Mouse (Mus musculus) lung, adult 2 months (tissue): ENCODE measurements around the gene Il2ra. TPM values are rescaled to one million over a fixed set of nuclear protein-coding genes. Genes with fewer than 3 reads are reported as not detected.

ENCODE experiments used
- DNase-seq: peaks from one replicate; pipeline ENCODE4 v3.0.0; 2022
- H3K4me1 ChIP-seq: fragments of 200-500 bp; 2 replicates; pipeline ENCODE4 v1.6.1; 2011; ENCODE audit warnings: low read length; ENCODE audit not compliant: control insufficient read depth, insufficient read depth
- H3K4me3 ChIP-seq: fragments of 200-500 bp; replicated peaks from 2 replicates; pipeline ENCODE3; 2011; ENCODE audit warnings: low read depth, mild to moderate bottlenecking, control low read depth, low read length; ENCODE audit errors: extremely low read depth
- CTCF ChIP-seq: fragments of 200-500 bp; IDR thresholded peaks from 2 replicates; pipeline ENCODE4 v1.5.1; 2011; ENCODE audit warnings: mild to moderate bottlenecking, low read length, control low read depth; ENCODE audit not compliant: insufficient read depth
- POLR2A ChIP-seq: fragments of 200-500 bp; IDR thresholded peaks from 2 replicates; pipeline ENCODE4 v1.6.1; 2011; ENCODE audit warnings: low read depth, mild to moderate bottlenecking, control low read depth, low read length, borderline replicate concordance; ENCODE audit errors: extremely low read depth
- WGBS: fragments of 180-500 bp; shearing (Covaris S2); methylation state at CpG from one replicate; pipeline ENCODE4 v1.1.7; 2018; 5-methylcytosine and 5-hydroxymethylcytosine counted together
- polyA plus RNA-seq: library from polyadenylated mRNA; depleted of rRNA; stranded (reverse); fragments of >200 nt; gene quantifications from 2 replicates; pipeline ENCODE4 v1.2.3, GENCODE M21; 2012

Gene Il2ra
- polyA plus RNA-seq, 1 experiment: 0.30 TPM

DNA sequence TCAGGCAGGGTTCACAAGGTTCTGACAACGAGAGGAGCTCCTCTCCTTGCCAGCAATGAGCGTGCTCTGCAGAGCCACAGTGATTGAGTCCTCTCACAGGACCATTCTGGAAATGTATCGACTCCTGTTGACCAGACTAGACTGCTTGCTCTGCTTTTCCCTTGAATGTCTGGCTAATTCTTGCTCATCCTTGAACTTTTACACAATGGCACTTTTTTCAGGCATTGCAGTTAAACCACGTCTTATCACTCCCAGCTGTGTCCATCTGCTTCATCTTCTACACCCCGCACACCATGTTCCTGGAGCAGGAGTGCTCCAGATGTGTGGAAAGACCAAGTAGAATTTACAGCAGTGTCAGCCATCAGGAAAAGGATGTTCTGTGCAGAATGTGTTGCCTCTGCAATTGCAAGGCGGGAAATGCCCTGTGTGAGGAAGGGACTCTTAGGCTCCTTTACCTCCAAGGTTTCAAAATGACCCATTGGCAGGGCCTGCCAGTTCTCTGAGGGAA is 69.9 kb downstream of the Il2ra start:
- no peak for DNase-seq
- 76% methylated on average over 6 of the region's 6 CpGs for WGBS
- Histone ChIP-seq H3K4me3 (no peak overlapping the region), H3K4me1 (no peaks in the 10 kb centered on the region)
- TF ChIP-seq POLR2A (no peak), CTCF (no peak)

DNA sequence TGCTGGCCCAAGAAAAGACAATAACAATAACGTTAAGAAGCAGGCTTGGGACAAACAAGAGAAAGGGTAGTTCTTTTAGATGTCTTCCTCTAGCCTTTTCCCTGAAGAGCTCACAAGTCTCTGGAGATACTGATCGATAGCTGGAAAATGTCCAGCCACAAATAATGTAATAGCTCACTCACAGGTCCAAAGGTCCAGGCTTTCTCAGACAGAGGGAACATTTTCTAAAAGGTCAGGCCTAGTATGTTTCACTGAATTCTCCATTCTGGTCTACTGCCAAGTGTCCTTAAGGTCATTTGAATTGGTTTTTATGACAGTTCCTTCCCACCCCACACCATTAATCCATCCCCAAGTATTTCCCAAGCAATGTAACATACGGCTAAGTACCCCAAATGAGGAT is 70.4 kb downstream of the Il2ra start:
- TF ChIP-seq POLR2A (no peak), CTCF (no peak)
- Histone ChIP-seq H3K4me1 (no peaks in the 10 kb centered on the region), H3K4me3 (no peak overlapping the region)
- no peak for DNase-seq
- WGBS: 51% methylated on average over 3 of the region's 3 CpGs

DNA sequence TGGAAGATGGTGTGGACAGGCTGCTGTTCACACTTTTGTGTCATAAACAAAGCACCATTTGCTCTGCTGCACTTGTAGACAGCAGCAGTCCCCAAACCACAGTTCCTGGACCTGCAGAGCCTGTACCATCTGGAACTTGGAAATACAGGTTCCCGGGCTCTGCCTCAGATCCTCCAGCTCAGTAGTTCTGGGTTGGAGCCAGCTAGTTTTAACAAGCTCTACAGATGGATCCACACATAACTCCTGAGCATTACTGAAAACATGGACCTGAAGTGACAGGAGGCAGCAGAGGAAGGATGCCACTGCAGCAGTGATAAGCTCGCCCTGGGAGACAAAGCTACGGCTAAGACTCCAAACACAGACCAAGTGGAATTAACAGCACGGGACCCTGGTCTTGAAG is 71.9 kb downstream of the Il2ra start:
- TF ChIP-seq CTCF (no peak), POLR2A (no peak)
- no peak for DNase-seq
- H3K4me3 ChIP-seq: no peak overlapping the region
- no peaks in the 10 kb centered on the region for H3K4me1 ChIP-seq
- 85% methylated on average over 4 of the region's 4 CpGs for WGBS

DNA sequence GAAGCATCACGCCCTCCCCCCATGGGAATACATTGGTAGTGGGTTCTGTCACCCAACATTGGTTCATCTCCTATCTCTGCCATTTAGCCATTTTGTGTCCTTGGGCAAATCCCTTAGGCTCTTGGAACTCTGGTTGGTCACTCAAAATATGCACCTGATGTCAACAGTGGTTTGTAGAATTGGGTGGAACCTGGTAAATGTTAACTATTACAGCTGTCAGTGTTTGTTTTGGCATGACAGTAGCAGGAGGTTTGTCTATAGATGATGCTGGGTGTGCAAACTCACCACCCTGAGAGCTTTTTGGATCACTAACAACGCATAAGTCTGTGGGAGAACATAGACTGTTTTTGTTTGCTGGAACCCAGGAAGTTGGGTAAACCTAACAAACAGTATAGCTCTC is 76.0 kb downstream of the Il2ra start:
- H3K4me3 ChIP-seq: no peak overlapping the region
- 82% methylated on average over 2 of the region's 2 CpGs for WGBS
- TF ChIP-seq CTCF (no peak), POLR2A (no peak)
- DNase-seq: no peak
- no peaks in the 10 kb centered on the region for H3K4me1 ChIP-seq

DNA sequence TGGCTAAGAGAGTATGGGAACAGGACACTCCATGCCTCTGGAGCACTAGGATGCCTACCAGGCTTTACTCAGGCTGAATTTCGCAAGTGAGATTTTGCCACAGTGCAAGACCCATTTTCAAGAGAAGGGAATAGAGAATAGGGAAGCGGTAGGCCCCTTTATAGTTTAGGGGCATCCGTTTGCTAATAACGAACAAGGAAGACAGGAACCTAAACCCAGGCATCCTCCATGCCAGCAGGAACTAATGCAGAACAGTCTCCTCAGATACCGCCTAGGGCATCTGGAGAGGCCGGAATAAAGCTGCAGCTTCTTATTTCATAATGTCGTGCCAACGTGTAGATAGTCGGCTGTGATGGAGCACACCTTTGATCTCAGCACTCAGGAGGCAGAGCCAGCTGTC is 80.0 kb downstream of the Il2ra start:
- 81% methylated on average over 9 of the region's 9 CpGs for WGBS
- no peak for DNase-seq
- no peak for TF ChIP-seq POLR2A
- Histone ChIP-seq H3K4me3 (no peak overlapping the region), H3K4me1 (no peaks in the 10 kb centered on the region)

DNA sequence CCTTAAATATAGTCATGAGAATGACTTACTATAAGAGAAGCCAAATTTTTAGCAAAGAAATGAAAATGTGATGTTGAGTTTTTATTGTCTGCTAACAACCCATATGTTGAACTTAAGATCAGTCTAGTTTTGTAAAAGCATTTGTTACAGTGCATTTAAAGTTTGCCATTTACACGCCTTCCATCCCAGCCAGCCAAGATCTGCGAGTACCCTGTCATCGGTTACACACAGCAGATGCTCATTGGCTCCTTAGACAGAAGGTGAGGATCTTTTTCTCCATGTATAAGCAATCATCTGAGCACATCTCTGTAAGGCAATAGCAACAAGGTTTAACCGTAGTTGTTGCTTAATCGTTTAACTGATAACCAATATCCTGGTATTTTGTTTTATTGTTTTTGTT is 85.0 kb downstream of the Il2ra start:
- Histone ChIP-seq H3K4me3 (no peak overlapping the region), H3K4me1 (no peaks in the 10 kb centered on the region)
- 90% methylated on average over 5 of the region's 5 CpGs for WGBS
- no peak for TF ChIP-seq POLR2A
- TF ChIP-seq CTCF: no peak
- no peak for DNase-seq

DNA sequence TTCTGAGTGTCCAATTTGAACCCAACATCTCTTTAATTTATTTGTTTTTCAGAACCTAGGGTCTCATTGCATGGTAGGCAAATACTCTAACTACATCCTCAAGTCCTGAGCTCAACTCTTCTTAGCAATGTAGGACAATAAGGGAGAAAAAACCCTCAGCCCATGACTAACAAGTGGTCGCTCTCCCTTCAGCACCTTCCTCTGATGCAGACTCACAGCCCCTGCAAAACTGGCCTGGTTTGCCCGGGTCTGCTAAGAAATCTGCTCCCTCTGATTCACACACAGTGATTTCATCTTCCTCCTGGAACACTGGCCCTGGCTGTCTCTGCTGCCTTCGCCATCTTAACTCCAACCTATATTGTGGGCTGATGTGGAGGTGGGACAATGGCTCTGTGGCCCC is 86.5 kb downstream of the Il2ra start:
- DNase-seq: no peak
- Histone ChIP-seq H3K4me3 (no peak overlapping the region), H3K4me1 (no peaks in the 10 kb centered on the region)
- TF ChIP-seq POLR2A (no peak), CTCF (no peak)
- 67% methylated on average over 3 of the region's 3 CpGs for WGBS

DNA sequence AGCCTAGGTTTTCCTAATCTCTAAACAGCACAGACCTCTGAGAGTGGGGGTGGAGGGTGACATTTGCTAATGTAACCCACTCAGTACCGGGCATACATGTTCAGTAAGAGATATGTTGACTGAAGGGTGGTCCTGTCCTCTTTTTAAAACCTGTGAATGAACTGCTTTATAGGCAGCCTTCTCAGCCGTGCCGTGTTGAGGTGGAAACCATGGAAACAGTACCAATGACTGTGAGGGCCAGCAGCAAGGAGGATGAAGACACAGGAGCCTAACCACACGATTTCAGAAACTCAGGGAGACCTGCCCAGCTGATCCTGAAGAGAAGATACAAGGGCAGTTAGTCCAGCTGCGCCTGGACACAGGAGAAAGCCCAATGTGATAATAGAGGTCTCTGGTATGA is 90.4 kb downstream of the Il2ra start:
- TF ChIP-seq POLR2A (no peak), CTCF (no peak)
- DNase-seq: no peak
- Histone ChIP-seq H3K4me1 (no peaks in the 10 kb centered on the region), H3K4me3 (no peak overlapping the region)
- 71% methylated on average over 5 of the region's 5 CpGs for WGBS

DNA sequence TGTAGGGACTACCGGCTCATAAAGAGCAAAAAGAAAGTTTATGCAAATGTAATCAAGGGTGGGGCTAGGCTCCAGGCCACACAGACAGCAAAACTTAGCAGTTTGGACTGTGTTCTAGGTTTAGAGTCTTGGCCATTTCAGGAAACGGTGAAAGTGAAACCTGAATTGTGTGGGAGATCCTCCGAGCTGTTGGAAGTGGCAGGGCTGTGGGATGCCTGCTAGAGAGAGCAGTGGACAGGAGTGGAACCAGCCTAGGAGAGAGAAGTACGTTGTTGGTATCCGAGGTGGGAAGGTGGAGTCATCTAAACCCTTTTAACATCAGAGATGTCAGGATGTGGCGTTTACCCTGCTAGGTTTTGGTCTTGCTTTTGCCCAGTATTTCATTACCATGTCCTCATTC is 93.2 kb downstream of the Il2ra start:
- no peak overlapping the region for H3K4me3 ChIP-seq
- H3K4me1 ChIP-seq: no peaks in the 10 kb centered on the region
- WGBS: 83% methylated on average over 6 of the region's 6 CpGs
- no peak for TF ChIP-seq CTCF
- TF ChIP-seq POLR2A: no peak
- DNase-seq: no peak

DNA sequence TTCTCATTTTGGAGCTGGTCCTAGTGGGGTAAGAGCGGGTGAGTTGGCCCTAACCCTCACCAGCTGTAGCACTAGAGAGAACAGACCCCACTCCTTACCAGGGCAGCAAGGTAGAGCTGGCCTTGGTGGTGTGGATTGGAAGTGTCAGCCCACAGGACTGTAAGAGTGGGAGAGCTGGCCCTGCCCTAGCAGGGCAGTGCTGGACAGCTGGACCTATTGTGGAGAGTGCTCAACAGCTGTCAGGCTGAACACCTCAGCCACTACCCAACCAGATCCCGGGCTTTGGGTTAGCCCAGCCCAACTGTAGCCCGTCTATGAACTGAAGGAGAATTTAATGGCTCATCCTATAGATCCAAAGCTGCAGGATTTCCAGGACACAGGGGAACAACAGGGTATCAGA is 96.2 kb downstream of the Il2ra start:
- no peak for DNase-seq
- TF ChIP-seq POLR2A: no peak
- no peak for TF ChIP-seq CTCF
- Histone ChIP-seq H3K4me1 (no peaks in the 10 kb centered on the region), H3K4me3 (no peak overlapping the region)
- 96% methylated on average over 3 of the region's 3 CpGs for WGBS
